Mouse (Mus musculus) MEL (cell line): ENCODE measurements around the gene Cckar. TPM values are rescaled to one million over a fixed set of nuclear protein-coding genes. Genes with fewer than 3 reads are reported as not detected.
"Not testable (repeated sequence)": the region's sequence is repeated elsewhere in the genome, so short reads cannot be mapped to it uniquely, and the experiment has no call there.

ENCODE experiments used
- DNase-seq: peaks from one replicate; pipeline ENCODE4 v3.0.0; 2011; ENCODE audit warnings: low read depth, low spot score
- H3K27ac ChIP-seq: 2 replicates; pipeline ENCODE4 v1.5.1; 2012; ENCODE audit warnings: low read depth, mild to moderate bottlenecking, control low read depth, low read length, moderate library complexity; ENCODE audit not compliant: control insufficient read depth
- H3K27me3 ChIP-seq, 2 experiments: fragments of 150-350 bp in 1 of 2; sonication (generic) in 1 of 2; 2 replicates each; pipeline ENCODE4 v1.6.1; 2012; ENCODE audit warnings: low read length in 2 of 2, mild to moderate bottlenecking in 2 of 2, improper control_type of control experiment in 1 of 2, moderate library complexity in 1 of 2; ENCODE audit not compliant: insufficient read depth in 2 of 2, control insufficient read depth in 1 of 2
- H3K36me3 ChIP-seq, 2 experiments: 2 replicates each; pipeline ENCODE4 v1.6.1; 2012 to 2014; ENCODE audit warnings: low read length in 2 of 2, improper control_type of control experiment in 1 of 2, inconsistent platforms in 1 of 2, mild to moderate bottlenecking in 1 of 2; ENCODE audit not compliant: insufficient read depth in 2 of 2, control insufficient read depth in 1 of 2
- H3K4me1 ChIP-seq, 2 experiments: fragments of 150-350 bp in 1 of 2; sonication (generic) in 1 of 2; 2 replicates each; pipeline ENCODE4 v1.6.1; 2012; ENCODE audit warnings: low read length in 2 of 2, improper control_type of control experiment in 1 of 2, mild to moderate bottlenecking in 1 of 2; ENCODE audit not compliant: insufficient read depth in 2 of 2, control insufficient read depth in 1 of 2
- H3K4me3 ChIP-seq, 2 experiments: fragments of 150-350 bp in 1 of 2; sonication (generic) in 1 of 2; 2 replicates each; pipeline ENCODE4 v1.5.1; 2012; ENCODE audit warnings: low read depth in 2 of 2, low read length in 2 of 2, mild to moderate bottlenecking in 2 of 2, moderate library complexity in 2 of 2, control low read depth in 1 of 2, improper control_type of control experiment in 1 of 2; ENCODE audit not compliant: control insufficient read depth in 1 of 2, insufficient read depth in 1 of 2
- H3K79me2 ChIP-seq: 2 replicates; pipeline ENCODE4 v1.6.1; 2012; ENCODE audit warnings: mild to moderate bottlenecking, low read length, moderate library complexity; ENCODE audit not compliant: control insufficient read depth, poor library complexity, insufficient read depth
- H3K9ac ChIP-seq: 2 replicates; pipeline ENCODE4 v1.6.1; 2012; ENCODE audit warnings: low read depth, mild to moderate bottlenecking, control low read depth, low read length, moderate library complexity; ENCODE audit not compliant: control insufficient read depth, poor library complexity, severe bottlenecking
- H3K9me3 ChIP-seq: fragments of 150-350 bp; sonication (generic); replicated peaks from 2 replicates; pipeline ENCODE4 v1.6.1; 2012; ENCODE audit warnings: mild to moderate bottlenecking, low read length, improper control_type of control experiment, moderate library complexity; ENCODE audit not compliant: insufficient read depth
- BHLHE40 ChIP-seq: IDR thresholded peaks from 2 replicates; pipeline ENCODE4 v1.6.1; 2012; ENCODE audit warnings: low read depth, mild to moderate bottlenecking, inconsistent platforms, low read length, improper control_type of control experiment, borderline replicate concordance
- CHD1 ChIP-seq: IDR thresholded peaks from 2 replicates; pipeline ENCODE4 v1.6.1; 2012; ENCODE audit warnings: low read depth, mild to moderate bottlenecking, inconsistent platforms, low read length, improper control_type of control experiment
- E2F4 ChIP-seq: IDR thresholded peaks from 2 replicates; pipeline ENCODE4 v1.6.1; 2011; ENCODE audit warnings: low read depth, low read length, improper control_type of control experiment, borderline replicate concordance
- ELF1 ChIP-seq: IDR thresholded peaks from 2 replicates; pipeline ENCODE4 v1.6.1; 2014; ENCODE audit warnings: low read depth, mild to moderate bottlenecking, inconsistent platforms, low read length, improper control_type of control experiment, moderate library complexity
- EP300 ChIP-seq, 2 experiments: IDR thresholded peaks; 2 replicates each; pipeline ENCODE4 v1.6.1; 2011; ENCODE audit warnings: improper control_type of control experiment in 2 of 2, low read length in 2 of 2, low read depth in 1 of 2, mild to moderate bottlenecking in 1 of 2
- ETS1 ChIP-seq: IDR thresholded peaks from 2 replicates; pipeline ENCODE4 v1.6.1; 2012; ENCODE audit warnings: low read depth, mild to moderate bottlenecking, inconsistent platforms, low read length, improper control_type of control experiment, moderate library complexity
- GABPA ChIP-seq: IDR thresholded peaks from 2 replicates; pipeline ENCODE4 v1.6.1; 2012; ENCODE audit warnings: low read depth, mild to moderate bottlenecking, inconsistent platforms, low read length, improper control_type of control experiment, moderate library complexity
- JUND ChIP-seq: IDR thresholded peaks from 2 replicates; pipeline ENCODE4 v1.6.1; 2011; ENCODE audit warnings: low read depth, mild to moderate bottlenecking, improper control_type of control experiment, low read length
- MAX ChIP-seq: IDR thresholded peaks from 2 replicates; pipeline ENCODE4 v1.6.1; 2011; ENCODE audit warnings: low read length, improper control_type of control experiment
- MEF2A ChIP-seq: IDR thresholded peaks from 2 replicates; pipeline ENCODE4 v1.6.1; 2014; ENCODE audit warnings: low read depth, mild to moderate bottlenecking, inconsistent platforms, low read length, improper control_type of control experiment; ENCODE audit not compliant: poor library complexity, insufficient replicate concordance, severe bottlenecking; ENCODE audit errors: extremely low read depth
- MXI1 ChIP-seq: IDR thresholded peaks from 2 replicates; pipeline ENCODE4 v1.6.1; 2011; ENCODE audit warnings: mild to moderate bottlenecking, low read depth, low read length, improper control_type of control experiment
- MYC ChIP-seq: IDR thresholded peaks from 2 replicates; pipeline ENCODE4 v1.6.1; 2011; ENCODE audit warnings: low read depth, mild to moderate bottlenecking, low read length, improper control_type of control experiment, moderate library complexity
- POLR2A ChIP-seq, 2 experiments: IDR thresholded peaks; 2 replicates each; pipeline ENCODE4 v1.6.1; 2011 to 2012; ENCODE audit warnings: low read length in 2 of 2, mild to moderate bottlenecking in 2 of 2, control low read depth in 1 of 2, improper control_type of control experiment in 1 of 2, low read depth in 1 of 2, moderate library complexity in 1 of 2; ENCODE audit not compliant: control insufficient read depth in 1 of 2, insufficient read depth in 1 of 2, poor library complexity in 1 of 2
- POLR2AphosphoS5 ChIP-seq: IDR thresholded peaks from 2 replicates; pipeline ENCODE4 v1.6.1; 2012; ENCODE audit warnings: low read depth, borderline replicate concordance, mild to moderate bottlenecking, inconsistent platforms, low read length, moderate library complexity, mixed read lengths
- RCOR1 ChIP-seq: IDR thresholded peaks from 2 replicates; pipeline ENCODE4 v1.6.1; 2012; ENCODE audit warnings: low read depth, mild to moderate bottlenecking, inconsistent platforms, low read length, improper control_type of control experiment
- UBTF ChIP-seq: IDR thresholded peaks from 2 replicates; pipeline ENCODE4 v1.6.1; 2012; ENCODE audit warnings: low read depth, mild to moderate bottlenecking, inconsistent platforms, low read length, improper control_type of control experiment, moderate library complexity, borderline replicate concordance; ENCODE audit not compliant: insufficient read depth
- USF1 ChIP-seq: IDR thresholded peaks from 2 replicates; pipeline ENCODE4 v1.6.1; 2014; ENCODE audit warnings: low read depth, mild to moderate bottlenecking, inconsistent platforms, low read length, improper control_type of control experiment, moderate library complexity
- USF2 ChIP-seq, 2 experiments: IDR thresholded peaks; 2 replicates each; pipeline ENCODE4 v1.6.1; 2011 to 2012; ENCODE audit warnings: improper control_type of control experiment in 2 of 2, low read length in 2 of 2, borderline replicate concordance in 1 of 2, inconsistent platforms in 1 of 2, low read depth in 1 of 2, mild to moderate bottlenecking in 1 of 2; ENCODE audit not compliant: insufficient read depth in 1 of 2
- ZKSCAN1 ChIP-seq: IDR thresholded peaks from 2 replicates; pipeline ENCODE4 v1.6.1; 2012; ENCODE audit warnings: low read depth, mild to moderate bottlenecking, inconsistent platforms, low read length, improper control_type of control experiment, moderate library complexity
- ZNF384 ChIP-seq: IDR thresholded peaks from 2 replicates; pipeline ENCODE4 v1.6.1; 2012; ENCODE audit warnings: low read depth, mild to moderate bottlenecking, inconsistent platforms, low read length, improper control_type of control experiment
- polyA plus RNA-seq, 2 experiments: library from polyadenylated mRNA; stranded (reverse) in 1 of 2; unstranded in 1 of 2; fragments of >175 nt in 1 of 2; fragments of >200 nt in 1 of 2; gene quantifications; 2 replicates each; pipeline versions ENCODE4 v1.2.1 to v1.2.4; 2012; ENCODE audit warnings: low replicate concordance in 2 of 2, low read depth in 1 of 2; ENCODE audit not compliant: insufficient read length in 2 of 2, insufficient read depth in 1 of 2, missing spikeins in 1 of 2
- total RNA-seq: library from RNA; depleted of rRNA; stranded (reverse); fragments of 300-350 nt; gene quantifications from 2 replicates; pipeline ENCODE4 v1.2.3, GENCODE M21; 2012

Cckar gene
- total and polyA plus RNA-seq, 3 experiments = not detected

- DNase-seq = no peak
- Histone ChIP-seq H3K27me3 (no peaks in the 10 kb centered on the region), H3K36me3 (no peaks in the 10 kb centered on the region), H3K27ac (no peak overlapping the region), H3K79me2 (no peaks in the 10 kb centered on the region), H3K4me1 (no peaks in the 10 kb centered on the region), H3K4me3 (no peak overlapping the region), H3K9me3 (no peaks in the 10 kb centered on the region), H3K9ac (no peak overlapping the region)
- TF ChIP-seq BHLHE40 (no peak), ZNF384 (no peak), RCOR1 (no peak), E2F4 (no peak), JUND (no peak), EP300 (IDR thresholded peaks at IDR 0.05; ENCODE audit: low read depth in 1 of 2, low read length in 2 of 2) (no peak), ELF1 (no peak), POLR2AphosphoS5 (no peak), MYC (no peak), POLR2A (IDR thresholded peaks at IDR 0.05; ENCODE audit: control insufficient read depth in 1 of 2, insufficient read depth in 1 of 2, low read depth in 1 of 2, low read length in 2 of 2, poor library complexity in 1 of 2) (no peak), ZKSCAN1 (no peak)
Observed at GRCm38 (mm10) chr5:53678036-53678767, 29.3 kb downstream of the Cckar start.

GRCm38 (mm10) chr5:53676671-53677070, 30.8 kb downstream of the Cckar start:
- Histone ChIP-seq H3K36me3 (no peaks in the 10 kb centered on the region), H3K9me3 (no peaks in the 10 kb centered on the region), H3K27me3 (no peaks in the 10 kb centered on the region), H3K4me1 (no peaks in the 10 kb centered on the region), H3K27ac (no peak overlapping the region), H3K9ac (no peak overlapping the region), H3K4me3 (no peak overlapping the region), H3K79me2 (no peaks in the 10 kb centered on the region)
- DNase-seq = no peak
- TF ChIP-seq ZKSCAN1 (no peak), ELF1 (no peak), ETS1 (no peak), CHD1 (no peak), UBTF (no peak), GABPA (no peak), USF1 (no peak), USF2 (IDR thresholded peaks at IDR 0.05; ENCODE audit: borderline replicate concordance in 1 of 2, insufficient read depth in 1 of 2, low read depth in 1 of 2, low read length in 2 of 2) (no peak), MXI1 (no peak), MEF2A (no peak), MAX (no peak)

- not testable (repeated sequence) for H3K4me1 ChIP-seq, H3K79me2 ChIP-seq, H3K9ac ChIP-seq, H3K27me3 ChIP-seq, H3K27ac ChIP-seq, H3K4me3 ChIP-seq, H3K36me3 ChIP-seq, H3K9me3 ChIP-seq, DNase-seq
Observed at GRCm38 (mm10) chr5:53673493-53674150, 33.9 kb downstream of the Cckar start.
